Mouse (Mus musculus): ENCODE measurements around the gene Mrpl38. TPM values are rescaled to one million over a fixed set of nuclear protein-coding genes. Genes with fewer than 3 reads are reported as not detected.

Mrpl38 gene
- polyA plus RNA-seq, 1 experiment, result 38.3 TPM

DNA sequence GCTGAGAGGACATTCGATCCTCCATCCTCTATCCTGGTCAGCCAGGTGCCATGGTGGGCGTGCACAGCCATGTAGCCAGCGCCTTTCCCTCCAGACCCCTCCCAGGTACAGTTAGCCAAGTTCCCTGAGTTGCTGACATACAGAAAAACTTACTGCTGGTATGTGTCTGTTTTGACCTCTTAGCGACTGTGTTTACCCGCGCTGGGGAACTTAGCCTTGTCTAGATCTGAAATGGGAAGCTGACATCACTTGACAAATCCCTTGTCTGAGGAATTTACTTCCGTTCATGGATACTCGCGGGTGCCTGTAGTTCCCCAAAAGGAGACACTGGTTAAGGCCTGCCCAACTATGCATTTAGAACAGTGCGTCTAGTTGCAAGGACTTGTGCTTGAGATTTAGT, 28.1 kb downstream of the Mrpl38 start:
- Histone ChIP-seq H3K4me3 (replicated peaks; ENCODE audit: control insufficient read depth, low read depth, low read length) (no peak overlapping the region), H3K4me1 (ENCODE audit: control insufficient read depth, insufficient read depth, low read length) (no peaks in the 10 kb centered on the region), H3K27ac (ENCODE audit: control insufficient read depth, insufficient read depth, low read depth, low read length, poor library complexity) (0 out of 2 replicates have a peak overlapping the region, but pooled peaks have one; percentile 33)
- WGBS, result 10% methylated on average over 10 of the region's 10 CpGs
- TF ChIP-seq POLR2A (IDR thresholded peaks at IDR 0.05; ENCODE audit: borderline replicate concordance, control insufficient read depth, low read depth, low read length), result no peak
- no peak for TF ChIP-seq CTCF (IDR thresholded peaks at IDR 0.05; ENCODE audit: control insufficient read depth, insufficient read depth, low read length)

DNA sequence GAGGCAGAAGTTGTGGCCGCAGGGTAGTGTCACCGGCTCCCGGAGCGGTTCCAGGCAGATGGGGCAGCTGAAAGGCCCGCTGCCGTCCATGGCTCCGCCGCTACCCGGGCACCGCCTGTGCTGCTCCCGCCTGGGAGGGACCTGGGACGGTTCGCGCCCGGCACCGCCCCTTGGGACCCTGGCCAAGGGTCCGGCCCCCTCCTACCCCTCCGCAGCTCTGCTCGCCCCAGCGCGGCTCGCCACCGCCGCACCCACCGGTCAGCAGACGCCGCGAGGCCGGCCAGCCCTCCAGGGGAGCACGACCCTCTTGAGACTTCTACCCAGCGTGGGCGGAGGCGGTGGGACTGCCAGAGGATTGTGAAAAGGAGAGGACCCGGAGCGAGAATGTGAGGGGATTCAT, 28.5 kb downstream of the Mrpl38 start:
- under 1% methylated on average over 35 of the region's 35 CpGs for WGBS
- no peaks in the 10 kb centered on the region for H3K4me1 ChIP-seq (ENCODE audit: control insufficient read depth, insufficient read depth, low read length)

DNA sequence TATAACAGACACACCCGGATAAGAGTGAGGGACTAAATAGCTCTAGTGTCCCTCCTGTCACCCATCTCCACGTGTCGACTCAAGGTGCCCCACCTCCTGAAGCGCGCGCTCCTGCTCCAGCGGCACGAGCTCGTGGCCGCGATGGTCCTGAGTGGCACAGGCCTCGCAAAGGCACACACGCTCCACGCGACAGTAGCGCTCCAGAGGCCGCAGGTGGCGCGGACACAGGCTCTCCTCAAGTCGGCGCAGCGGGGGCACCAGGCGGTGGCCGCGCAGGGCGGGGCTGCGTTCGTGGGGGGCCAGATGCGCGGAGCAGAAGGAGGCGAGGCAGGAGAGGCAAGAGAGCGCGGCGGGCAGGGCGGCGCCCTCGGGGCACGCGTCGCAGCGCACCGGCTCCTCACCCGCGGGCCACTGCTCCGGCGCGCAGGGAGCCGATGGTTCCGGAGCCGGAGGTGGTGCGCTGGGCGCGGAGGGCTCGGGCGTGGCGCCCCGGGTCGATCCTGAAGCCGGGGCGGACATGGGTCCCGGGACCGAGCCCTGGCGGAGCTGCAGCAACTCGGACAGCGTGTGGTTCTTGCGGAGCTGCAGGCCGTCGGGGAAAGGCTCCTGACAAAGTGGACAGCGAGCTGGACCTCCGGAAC, 29.1 kb downstream of the Mrpl38 start:
- peak overlapping the region; percentile 38 for H3K4me3 ChIP-seq (replicated peaks; ENCODE audit: control insufficient read depth, low read depth, low read length)
- H3K27ac ChIP-seq (ENCODE audit: control insufficient read depth, insufficient read depth, low read depth, low read length, poor library complexity), result peak overlapping the region; percentile 33; the same call in 1 of the 2 replicates
- H3K4me1 ChIP-seq (ENCODE audit: control insufficient read depth, insufficient read depth, low read length), result no peaks in the 10 kb centered on the region
- under 1% methylated on average over 70 of the region's 70 CpGs for WGBS
- TF ChIP-seq POLR2A (IDR thresholded peaks at IDR 0.05; ENCODE audit: borderline replicate concordance, control insufficient read depth, low read depth, low read length) (no peak), CTCF (IDR thresholded peaks at IDR 0.05; ENCODE audit: control insufficient read depth, insufficient read depth, low read length) (no peak)

More for the DNA sequence above, 28.5 kb downstream of the Mrpl38 start:
- peak overlapping the region; percentile 18 for H3K4me3 ChIP-seq (replicated peaks; ENCODE audit: control insufficient read depth, low read depth, low read length)
- TF ChIP-seq CTCF (IDR thresholded peaks at IDR 0.05; ENCODE audit: control insufficient read depth, insufficient read depth, low read length) (no peak), POLR2A (IDR thresholded peaks at IDR 0.05; ENCODE audit: borderline replicate concordance, control insufficient read depth, low read depth, low read length) (no peak; the same call in 1 of the 2 replicates)
- H3K27ac ChIP-seq (ENCODE audit: control insufficient read depth, insufficient read depth, low read depth, low read length, poor library complexity), result peak overlapping the region; percentile 33; the same call in 1 of the 2 replicates

DNA sequence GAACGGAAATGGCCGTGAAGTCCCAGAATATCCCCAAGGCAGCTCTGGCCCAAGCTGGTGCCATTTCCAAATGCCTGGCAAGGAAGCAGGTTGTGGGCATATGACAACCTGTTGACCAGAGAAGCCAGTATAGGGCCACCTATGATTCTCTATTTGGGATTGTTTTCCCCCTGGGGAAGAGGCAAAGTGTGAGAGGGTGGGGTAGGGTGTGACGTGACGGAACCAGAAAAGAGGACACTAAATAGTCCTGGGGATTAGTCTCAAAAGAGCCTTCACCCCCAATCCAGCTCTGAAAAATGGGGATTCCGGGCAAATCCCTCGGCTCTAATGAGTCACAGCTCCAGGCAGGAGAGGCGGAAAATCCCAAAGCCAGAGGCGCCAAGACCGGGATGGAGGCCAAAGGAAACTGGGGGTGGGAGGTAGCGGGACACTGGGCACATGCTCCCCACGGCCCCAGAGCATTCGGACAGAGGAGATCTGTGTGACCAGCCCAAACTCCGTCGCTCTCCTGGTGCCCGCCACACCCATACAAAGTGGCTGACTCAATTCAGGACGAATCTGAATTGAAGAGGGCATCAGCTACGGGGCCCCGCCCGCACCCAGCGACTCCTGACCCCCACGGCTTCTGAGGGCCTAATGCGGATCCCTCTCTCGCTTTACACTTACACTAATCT, 30.1 kb downstream of the Mrpl38 start:
- no peak overlapping the region for H3K4me3 ChIP-seq (replicated peaks; ENCODE audit: control insufficient read depth, low read depth, low read length)
- WGBS, result 39% methylated on average over 23 of the region's 23 CpGs
- H3K4me1 ChIP-seq (ENCODE audit: control insufficient read depth, insufficient read depth, low read length), result no peaks in the 10 kb centered on the region; the same call in 1 of the 2 replicates
- TF ChIP-seq CTCF (IDR thresholded peaks at IDR 0.05; ENCODE audit: control insufficient read depth, insufficient read depth, low read length) (no peak), POLR2A (IDR thresholded peaks at IDR 0.05; ENCODE audit: borderline replicate concordance, control insufficient read depth, low read depth, low read length) (no peak)
- H3K27ac ChIP-seq (ENCODE audit: control insufficient read depth, insufficient read depth, low read depth, low read length, poor library complexity), result no peak overlapping the region; the same call in 1 of the 2 replicates

DNA sequence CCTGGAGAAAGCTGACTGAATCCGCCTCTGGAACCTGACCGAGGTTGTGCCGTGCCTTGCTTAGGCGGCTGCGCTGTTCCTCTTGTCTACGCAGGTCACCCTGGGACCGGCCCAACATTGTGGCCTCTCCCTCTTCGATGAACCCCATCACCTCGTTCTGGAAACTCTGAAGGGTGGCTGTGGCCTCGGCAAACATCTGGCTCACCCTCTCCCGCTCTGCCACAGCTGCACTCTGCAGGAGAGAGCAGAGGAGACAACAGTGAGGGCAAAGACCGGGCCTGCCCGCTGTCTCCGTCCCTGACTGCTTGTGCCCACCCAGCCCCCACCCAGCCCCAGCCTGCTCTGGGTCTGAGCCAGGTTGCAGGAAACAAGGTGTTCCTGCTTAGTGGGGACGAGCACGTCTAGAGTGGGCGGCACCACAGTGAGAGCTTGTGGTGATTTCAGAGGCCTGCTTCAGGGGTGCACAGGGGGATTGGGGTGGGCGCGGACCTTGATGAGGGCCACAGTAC, 30.8 kb downstream of the Mrpl38 start:
- H3K4me3 ChIP-seq (replicated peaks; ENCODE audit: control insufficient read depth, low read depth, low read length), result no peak overlapping the region
- no peaks in the 10 kb centered on the region; the same call in none of the 2 replicates for H3K4me1 ChIP-seq (ENCODE audit: control insufficient read depth, insufficient read depth, low read length)
- 79% methylated on average over 19 of the region's 19 CpGs for WGBS
- no peak overlapping the region for H3K27ac ChIP-seq (ENCODE audit: control insufficient read depth, insufficient read depth, low read depth, low read length, poor library complexity)
- TF ChIP-seq CTCF (IDR thresholded peaks at IDR 0.05; ENCODE audit: control insufficient read depth, insufficient read depth, low read length) (no peak), POLR2A (IDR thresholded peaks at IDR 0.05; ENCODE audit: borderline replicate concordance, control insufficient read depth, low read depth, low read length) (no peak)

DNA sequence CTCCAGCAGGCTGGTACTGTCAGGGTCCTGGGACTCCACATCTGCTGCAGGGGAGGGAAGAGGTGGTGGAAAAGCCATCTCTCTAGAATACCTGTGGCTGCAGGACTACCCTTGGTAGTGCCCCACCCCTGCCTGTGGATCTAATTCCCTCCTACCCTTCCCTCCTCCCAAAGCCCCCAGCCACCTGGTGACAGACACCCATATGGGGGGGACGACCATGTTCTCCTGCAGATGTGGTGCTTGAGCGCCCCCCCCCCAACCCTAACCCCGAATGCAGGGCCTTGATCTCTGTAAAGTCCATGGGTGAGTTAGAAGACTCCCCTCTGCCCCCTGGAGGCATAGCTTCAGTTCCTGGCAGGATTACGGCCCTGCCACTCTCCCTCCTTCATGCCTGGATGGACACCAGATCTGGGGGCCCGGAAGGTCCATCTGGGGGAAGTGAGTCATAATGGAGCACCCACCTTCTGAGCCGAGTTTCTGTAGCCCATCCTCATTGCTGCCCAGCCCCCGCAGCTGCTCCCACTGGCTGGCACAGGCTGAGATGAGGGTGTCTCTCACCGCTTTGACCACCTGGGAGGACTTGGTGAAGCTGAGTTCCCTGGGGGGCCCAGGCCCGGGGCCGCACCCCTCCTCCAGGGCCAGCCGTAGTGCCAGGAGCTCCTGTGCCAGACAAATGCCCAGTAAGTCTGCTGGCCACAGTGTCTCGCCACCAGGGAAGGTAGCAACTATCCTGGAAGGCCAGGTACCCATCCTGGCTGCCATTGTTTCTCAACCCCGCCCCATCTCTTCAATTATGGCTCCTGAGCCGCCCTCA, 31.5 kb downstream of the Mrpl38 start:
- 64% methylated on average over 14 of the region's 14 CpGs for WGBS
- no peak for TF ChIP-seq CTCF (IDR thresholded peaks at IDR 0.05; ENCODE audit: control insufficient read depth, insufficient read depth, low read length)
- TF ChIP-seq POLR2A (IDR thresholded peaks at IDR 0.05; ENCODE audit: borderline replicate concordance, control insufficient read depth, low read depth, low read length), result no peak
- Histone ChIP-seq H3K4me3 (replicated peaks; ENCODE audit: control insufficient read depth, low read depth, low read length) (no peak overlapping the region), H3K4me1 (ENCODE audit: control insufficient read depth, insufficient read depth, low read length) (no peaks in the 10 kb centered on the region; the same call in none of the 2 replicates), H3K27ac (ENCODE audit: control insufficient read depth, insufficient read depth, low read depth, low read length, poor library complexity) (no peak overlapping the region)

DNA sequence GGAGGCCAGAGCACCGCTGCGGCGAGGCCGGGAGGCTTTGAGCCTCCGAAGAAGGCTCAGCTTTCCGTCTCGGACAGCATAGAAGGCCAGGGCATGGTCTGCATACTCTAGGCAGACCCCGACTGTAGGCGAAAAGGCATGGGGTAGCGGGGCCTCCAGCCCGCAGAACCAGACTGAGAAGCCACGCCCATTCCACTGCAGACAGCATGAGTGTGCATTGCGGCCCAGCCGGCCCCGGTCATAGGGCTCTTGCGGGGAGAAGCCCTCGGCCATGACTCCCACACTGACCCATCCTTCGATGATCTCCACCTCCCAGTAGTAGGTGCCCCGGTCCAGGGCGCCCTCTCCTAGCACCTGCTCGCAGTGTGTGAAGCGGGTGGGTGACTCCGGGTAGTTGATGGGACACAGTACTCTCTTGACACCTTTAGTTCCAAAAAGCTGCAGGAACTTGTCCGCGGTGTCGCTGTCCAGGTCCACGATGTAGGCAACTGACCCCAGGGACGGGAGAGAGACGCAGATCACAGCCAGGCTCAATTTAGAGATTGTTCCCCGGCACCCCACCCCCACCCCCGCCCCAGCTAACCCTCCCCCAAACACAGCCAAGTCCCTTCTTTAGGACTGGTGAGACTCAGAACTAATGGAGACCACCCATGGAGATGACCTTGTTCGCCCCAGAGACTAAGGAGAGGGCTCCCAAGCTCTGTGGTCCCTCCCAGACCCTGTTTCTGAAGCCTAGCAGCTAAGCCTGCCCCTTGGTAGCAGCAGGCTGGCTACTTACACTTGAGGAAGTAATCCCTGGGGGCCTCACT, 32.3 kb downstream of the Mrpl38 start:
- no peak for TF ChIP-seq POLR2A (IDR thresholded peaks at IDR 0.05; ENCODE audit: borderline replicate concordance, control insufficient read depth, low read depth, low read length)
- no peak for TF ChIP-seq CTCF (IDR thresholded peaks at IDR 0.05; ENCODE audit: control insufficient read depth, insufficient read depth, low read length)
- WGBS, result 87% methylated on average over 32 of the region's 32 CpGs
- H3K27ac ChIP-seq (ENCODE audit: control insufficient read depth, insufficient read depth, low read depth, low read length, poor library complexity), result no peak overlapping the region
- H3K4me1 ChIP-seq (ENCODE audit: control insufficient read depth, insufficient read depth, low read length), result no peaks in the 10 kb centered on the region; the same call in none of the 2 replicates
- H3K4me3 ChIP-seq (replicated peaks; ENCODE audit: control insufficient read depth, low read depth, low read length), result no peak overlapping the region
